Mouse (Mus musculus): ENCODE data around the gene Lpcat4.
"Not testable (repeated sequence)": the region's sequence is repeated elsewhere in the genome, so short reads cannot be mapped to it uniquely, and the experiment has no call there.

DNA sequence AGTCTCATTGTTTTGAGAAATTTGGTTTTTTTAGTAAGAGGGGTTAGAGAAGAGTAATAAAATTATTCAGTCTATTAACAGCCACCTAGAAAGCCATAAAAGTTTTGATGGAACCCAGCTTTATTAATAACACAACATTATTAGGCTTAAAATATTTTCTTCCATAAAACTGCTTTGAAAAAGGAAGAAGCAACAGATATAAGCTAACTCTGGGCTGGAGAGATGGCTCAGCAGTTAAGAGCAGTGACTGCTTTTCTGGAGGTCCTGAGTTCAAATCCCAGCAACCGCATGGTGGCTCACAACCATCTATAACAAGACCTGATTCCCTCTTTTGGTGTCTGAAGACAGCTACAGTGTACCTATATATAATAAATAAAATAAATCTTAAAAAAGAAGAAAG is 46.8 kb downstream of the Lpcat4 start:
- not testable (repeated sequence) for TF ChIP-seq CTCF (conservative IDR thresholded peaks at IDR 0.05 in 1 of 2, IDR thresholded peaks at IDR 0.05 in 1 of 2; ENCODE audit: low read depth in 2 of 2, low read length in 2 of 2); POLR2A (IDR thresholded peaks at IDR 0.05; ENCODE audit: low read depth, low read length)

Measured in CH12.LX (cell line).